Mouse (Mus musculus) erythroblast, embryonic 14.5 days (primary cell): Measurements from ENCODE around the gene Vwf.

Experiments
- GATA1 ChIP-seq: IDR thresholded peaks from 2 replicates; pipeline ENCODE4 v1.6.1; 2012; ENCODE audit warnings: low read length, inconsistent platforms, mixed read lengths
- TAL1 ChIP-seq: IDR thresholded peaks from 3 replicates; pipeline ENCODE4 v1.6.1; 2012; ENCODE audit warnings: low read length, inconsistent platforms, mixed read lengths

DNA sequence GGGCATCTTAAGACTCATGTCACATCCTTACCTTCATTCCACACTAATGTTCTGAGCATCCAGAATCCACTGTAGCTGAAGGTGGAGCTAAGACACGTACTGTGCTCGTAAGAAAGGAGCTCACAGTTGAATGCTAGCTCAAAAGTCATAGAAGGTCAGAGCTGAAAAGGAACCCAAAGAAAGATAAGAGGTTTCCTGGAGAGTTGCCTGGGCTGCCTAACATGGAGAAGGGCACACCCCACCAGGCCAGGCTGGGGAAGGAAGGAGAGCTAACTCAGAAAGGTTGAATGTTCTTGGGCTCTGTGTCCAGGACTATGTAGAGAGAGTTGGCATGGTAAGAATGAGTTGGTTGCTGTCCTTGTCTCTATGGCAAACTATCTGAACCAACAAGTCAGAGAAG is 21.8 kb downstream of the Vwf start:
- TF ChIP-seq TAL1: no peak
- no peak for TF ChIP-seq GATA1
